Mouse (Mus musculus) adrenal gland (tissue): ENCODE data around the gene Nbeal2.

Source experiments
- intact Hi-C: fragments of 180-260 bp; cut with DNase I; formaldehyde crosslinking; loops from one replicate; pipeline ENCODE4 v1.15.1; 2025
- microRNA-seq, 2 experiments: library from miRNA; unstranded; fragments of <30 nt; microRNA quantifications; one replicate each; pipeline ENCODE4; 2019

Nbeal2 gene

DNA sequence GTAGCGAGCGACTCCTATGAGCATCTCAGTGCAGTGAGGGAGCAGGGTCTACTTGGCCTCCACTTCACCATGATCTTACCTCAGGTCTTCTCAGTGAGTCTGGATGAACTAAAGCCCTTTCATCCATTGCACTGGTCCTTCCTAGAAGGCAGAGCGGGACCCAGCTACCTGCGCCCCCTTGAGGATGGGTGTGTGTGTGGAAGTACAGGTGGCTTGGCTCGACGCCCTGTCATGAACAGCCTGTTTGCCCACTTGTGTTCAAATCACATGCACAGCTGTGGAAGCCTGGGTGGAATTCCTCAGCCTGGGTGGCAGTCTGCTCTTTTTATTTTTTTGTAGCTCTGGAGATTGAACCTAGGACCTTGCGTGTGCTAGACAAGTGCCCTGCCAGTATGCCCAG, 33.8 kb downstream of the Nbeal2 start:
- intact Hi-C loops, result no loop called here

DNA sequence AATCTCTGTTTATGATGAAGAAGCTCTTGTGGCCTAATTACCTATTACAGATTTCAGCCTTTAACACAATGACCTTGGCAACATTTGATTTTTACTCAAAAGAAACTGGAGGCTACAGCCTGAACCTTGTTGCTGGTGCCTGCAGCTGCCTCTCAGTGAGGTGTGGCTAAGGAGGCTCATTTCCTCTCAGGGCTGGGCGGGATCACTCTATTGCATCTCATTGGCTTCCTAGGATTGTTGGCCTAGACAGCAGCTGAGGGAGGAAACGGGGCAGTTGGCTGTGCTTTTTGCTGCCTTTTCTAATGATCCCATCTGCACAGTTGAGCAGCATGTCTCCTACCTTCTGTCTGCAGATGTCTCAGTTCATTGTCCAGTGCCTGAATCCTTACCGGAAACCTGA, 36.9 kb downstream of the Nbeal2 start:
- intact Hi-C loops, result no loop called here

DNA sequence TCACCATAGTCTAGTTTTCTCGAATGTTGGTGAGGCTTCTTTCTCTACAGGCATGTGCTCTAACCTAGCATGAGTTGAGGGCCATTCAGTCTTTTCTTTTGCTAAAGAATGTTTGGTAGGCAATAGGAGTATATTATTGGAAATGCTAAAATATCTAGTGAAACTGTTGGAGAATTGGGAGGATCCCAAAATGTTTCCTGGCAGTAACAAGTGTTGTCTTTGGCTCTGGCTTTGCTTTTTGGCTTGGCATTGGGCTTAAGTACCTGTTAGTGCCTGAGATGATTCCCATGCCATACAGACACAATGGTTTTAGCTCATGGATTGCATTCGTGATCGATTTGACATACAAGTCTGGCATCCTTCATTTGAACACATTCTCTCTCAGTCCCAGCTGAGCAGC, 42.5 kb downstream of the Nbeal2 start:
- intact Hi-C loops, result no loop called here

GRCm38 (mm10) chr9:110583521-110583920, 70.4 kb downstream of the Nbeal2 start:
- intact Hi-C loops, result no loop called here

- intact Hi-C loops, result no loop called here
Measured at GRCm38 (mm10) chr9:110582161-110582560, 71.8 kb downstream of the Nbeal2 start.

Small RNA genes within 50 kb of the gene (microRNA-seq; reads per million reads assigned to microRNA genes)
- 0 to 0.49 reads per million in 2 experiments for gene Mir8107
